Comparison of ENCODE assay signal across 7 mouse cellular contexts in genomic region chr9:63745821-63746632, GRCm38 (mm10). TPM values are rescaled to one million over a fixed set of nuclear protein-coding genes. Genes with fewer than 3 reads are reported as not detected.
A peak's percentile ranks its signal among the peaks of the same experiment; 100 is the strongest.
DNase-seq lines count a peak whose midpoint lies in the region; TF ChIP-seq lines count a peak whose summit lies in the region.

No protein-coding gene starts in this region.

- no peak for TF ChIP-seq CTCF in embryonic fibroblast, embryonic 13.5 days (IDR thresholded peaks at IDR 0.05; ENCODE audit: borderline replicate concordance, insufficient read depth, low read length)

- intact Hi-C loops in left cerebral cortex, postnatal 10 days (cut with DNase I): no loop called here

- no peak for TF ChIP-seq POLR2A in embryonic fibroblast, embryonic 13.5 days (IDR thresholded peaks at IDR 0.05; ENCODE audit: low read depth, low read length)

- peak; percentile 59 for DNase-seq in urinary bladder, postnatal 14 days (ENCODE audit: low spot score)
- DNase-seq in urinary bladder, adult 18-20 months (ENCODE audit: low spot score in 2 of 2): no peak
- peak; percentile 68 to 88 for DNase-seq in kidney, postnatal 25 days
- no peak for DNase-seq in left cerebral cortex, postnatal 10 days (ENCODE audit: extremely low spot score in 1 of 2, low spot score in 2 of 2)
- DNase-seq in urinary bladder, postnatal 10 days (ENCODE audit: low spot score): no peak
- DNase-seq in frontal cortex, postnatal 10 days (ENCODE audit: low spot score in 2 of 2): no peak

- peaks cover 52% of the 10 kb centered on the region for H3K4me1 ChIP-seq in embryonic fibroblast, embryonic 13.5 days (ENCODE audit: control insufficient read depth, insufficient read depth, low read length)

- H3K4me3 ChIP-seq in embryonic fibroblast, embryonic 13.5 days (ENCODE audit: insufficient read depth, low read length): no peak overlapping the region

- H3K27ac ChIP-seq in embryonic fibroblast, embryonic 13.5 days (ENCODE audit: insufficient read depth, low read length): peak overlapping the region; percentile 60

RNA-seq across cellular contexts. Expression of gene Smad3, which starts 11.8 kb away (rescaled TPM):
- 49.5 and 52.4 TPM in 2 replicates for polyA plus RNA-seq in embryonic fibroblast, embryonic 13.5 days (2011; ENCODE audit: insufficient read length, low read depth, missing spikeins)
- 10 to 100 TPM; 15.4 to 15.6 TPM for total RNA-seq in left cerebral cortex, postnatal 10 days (2021)

Comparison
In these comparisons a context has a peak if more than half of its experiments do, and no peak if none do; other contexts are left out.
1. DNase-seq: peak in urinary bladder, postnatal 14 days (single experiment) and kidney, postnatal 25 days (2 of 2); none in urinary bladder, adult 18-20 months (0 of 2), left cerebral cortex, postnatal 10 days (0 of 2), urinary bladder, postnatal 10 days (single experiment) and frontal cortex, postnatal 10 days (0 of 2).